ENCODE assay signal across 7 mouse cellular contexts in genomic region chr9:118082575-118083431, GRCm38 (mm10). TPM values are rescaled to one million over a fixed set of nuclear protein-coding genes. Genes with fewer than 3 reads are reported as not detected.
A peak's percentile ranks its signal among the peaks of the same experiment; 100 is the strongest.
DNase-seq lines count a peak whose midpoint lies in the region; ATAC-seq and TF ChIP-seq lines count a peak whose summit lies in the region.

No protein-coding gene starts in this region.

- H3K9me3 ChIP-seq in CH12.LX (replicated peaks; ENCODE audit: low read length) = no peaks in the 10 kb centered on the region
- H3K9me3 ChIP-seq in hindbrain, embryonic 10.5 days = no peaks in the 10 kb centered on the region

- no peaks in the 10 kb centered on the region for H3K27me3 ChIP-seq in CH12.LX (replicated peaks)
- H3K27me3 ChIP-seq in hindbrain, embryonic 10.5 days (ENCODE audit: insufficient read depth, poor library complexity, severe bottlenecking) = no peaks in the 10 kb centered on the region

- H3K36me3 ChIP-seq in CH12.LX (replicated peaks in 1 of 2; ENCODE audit: control insufficient read depth in 1 of 2, insufficient read depth in 1 of 2, low read length in 1 of 2) = peaks cover 0 to 6% of the 10 kb centered on the region in 2 experiments
- H3K36me3 ChIP-seq in hindbrain, embryonic 10.5 days = no peaks in the 10 kb centered on the region

- no peak for TF ChIP-seq RAD21 in CH12.LX (IDR thresholded peaks at IDR 0.05; ENCODE audit: low read depth, low read length)

- TF ChIP-seq POLR2A in CH12.LX (IDR thresholded peaks at IDR 0.05; ENCODE audit: low read depth, low read length) = peak; percentile 57

- H3K9ac ChIP-seq in CH12.LX (ENCODE audit: insufficient read depth, low read depth) = peak overlapping the region; percentile 47

- no peak for DNase-seq in CH12.LX (ENCODE audit: extremely low read depth)
- peak; percentile 16 for DNase-seq in WW6 (ENCODE audit: low read depth, low spot score)
- peak; percentile 30 for DNase-seq in hindbrain, embryonic 10.5 days (ENCODE audit: low spot score)
- DNase-seq in thymus, postnatal 36 days = peak; percentile 11 to 14
- DNase-seq in gastrocnemius, postnatal 36 days = no peak
- no peak for DNase-seq in left cerebral cortex, postnatal 36 days (ENCODE audit: low spot score in 2 of 2)

- peak overlapping the region in 2 of 3 experiments; percentile 35 to 51 for H3K4me3 ChIP-seq in CH12.LX (replicated peaks in 1 of 3; ENCODE audit: low read depth in 2 of 3, low read length in 2 of 3, poor library complexity in 1 of 3)
- H3K4me3 ChIP-seq in hindbrain, embryonic 10.5 days = peak overlapping the region; percentile 25

- H3K79me2 ChIP-seq in CH12.LX (replicated peaks; ENCODE audit: control insufficient read depth, extremely low read depth, insufficient read depth, poor library complexity, severe bottlenecking) = no peaks in the 10 kb centered on the region

- ATAC-seq in megakaryocyte progenitor cell, adult 5-6 weeks (replicated peaks; ENCODE audit: poor library complexity) = peak; percentile 87

- in situ Hi-C loops in CH12.LX (cut with MboI; ENCODE audit: low pct_ligation_motif_present, low pct_unique_long_range_greater_than_20kb, low sequenced_read_pairs) = no loop called here

- TF ChIP-seq CTCF in CH12.LX (conservative IDR thresholded peaks at IDR 0.05 in 1 of 2, IDR thresholded peaks at IDR 0.05 in 1 of 2; ENCODE audit: low read depth in 2 of 2, low read length in 2 of 2) = no peak

- H3K4me2 ChIP-seq in CH12.LX (ENCODE audit: insufficient read depth, low read depth, poor library complexity, severe bottlenecking) = peak overlapping the region; percentile 47

- no peak for TF ChIP-seq EP300 in CH12.LX (IDR thresholded peaks at IDR 0.05; ENCODE audit: low read length)

- intact Hi-C loops in gastrocnemius, postnatal 36 days (cut with DNase I) = no loop called here
- intact Hi-C loops in left cerebral cortex, postnatal 36 days (cut with DNase I) = no loop called here

- dilution Hi-C loops in CH12.LX (cut with MboI; ENCODE audit: extremely low pct_ligation_motif_present, extremely low pct_unique_long_range_greater_than_20kb, low sequenced_read_pairs) = no loop called here

- H3K27ac ChIP-seq in CH12.LX (ENCODE audit: insufficient read depth, low read depth) = no peak overlapping the region; the same call in 1 of the 2 replicates
- peak overlapping the region; percentile 57 for H3K27ac ChIP-seq in hindbrain, embryonic 10.5 days

- 36% methylated on average over 22 of the region's 22 CpGs for WGBS in hindbrain, embryonic 10.5 days

- 0 out of 4 replicates have a peak, but pooled peaks cover 0 to 7% of the 10 kb centered on the region in 2 experiments for H3K4me1 ChIP-seq in CH12.LX (ENCODE audit: control insufficient read depth in 1 of 2, insufficient read depth in 2 of 2)
- peaks cover 8% of the 10 kb centered on the region for H3K4me1 ChIP-seq in hindbrain, embryonic 10.5 days (replicated peaks)

TF ChIP-seq in CH12.LX, 34 proteins besides CTCF, POLR2A, EP300 and RAD21:
- TF ChIP-seq ELF1 (IDR thresholded peaks at IDR 0.05; ENCODE audit: low read depth, low read length) (peak; percentile 8; the same call in 1 of the 2 replicates), MXI1 (IDR thresholded peaks at IDR 0.05; ENCODE audit: low read depth, low read length) (no peak), MAX (IDR thresholded peaks at IDR 0.05; ENCODE audit: low read length) (peak; percentile 38; the same call in 1 of the 2 replicates), TBP (conservative IDR thresholded peaks at IDR 0.05; ENCODE audit: low read depth, low read length) (0 out of 2 replicates have a peak, but pooled peaks have one; percentile 11)

RNA-seq across cellular contexts. Expression of gene Azi2, which starts 42.5 kb away (rescaled TPM):
- 25.4 and 29.5 TPM in 2 replicates for total RNA-seq in CH12.LX (2012; rRNA removed)
- 52.6 and 60.6 TPM in 2 replicates for total RNA-seq in CH12.LX (2014; rRNA removed)
- 32.4 and 32.6 TPM in 2 replicates for polyA plus RNA-seq in CH12.LX (2012; ENCODE audit: insufficient read length, low read depth)
- 58.5 and 63.7 TPM in 2 replicates for polyA plus RNA-seq in hindbrain, embryonic 10.5 days (2016; fragmentation: Nextera tagmentation; extraction: Ambion mirVana)
- total RNA-seq in megakaryocyte progenitor cell, adult 5-6 weeks (2015) = 69.6 and 75.9 TPM in 2 replicates
- 58.6 and 60.3 TPM in 2 replicates for total RNA-seq in megakaryocyte progenitor cell, adult 5-6 weeks (2017)
- total RNA-seq in gastrocnemius, postnatal 36 days (2021) = 10 to 100 TPM; 29.7 to 38.7 TPM
- total RNA-seq in left cerebral cortex, postnatal 36 days (2021) = 10 to 100 TPM; 73.1 to 75.1 TPM

Comparison
In these comparisons a context has a peak if more than half of its experiments do, and no peak if none do; other contexts are left out.
1. DNase-seq: peak in WW6 (single experiment), hindbrain, embryonic 10.5 days (single experiment) and thymus, postnatal 36 days (2 of 2); none in CH12.LX (single experiment), gastrocnemius, postnatal 36 days (0 of 2) and left cerebral cortex, postnatal 36 days (0 of 2).